Mouse (Mus musculus) spleen, adult 2 months (tissue): ENCODE measurements at regions not wholly inside any gene's neighbourhood (a gene's known extent, or its start where the extent isn't known, plus 50 kb on each side); places are given as distances from the start of the nearest gene placed in this dataset.

Experiments
- CTCF ChIP-seq: fragments of 200-500 bp; IDR thresholded peaks from 2 replicates; pipeline ENCODE4 v1.5.1; 2011; ENCODE audit warnings: mild to moderate bottlenecking, inconsistent platforms; ENCODE audit not compliant: insufficient read depth, insufficient read length, insufficient replicate concordance; ENCODE audit errors: extremely low read depth
- POLR2A ChIP-seq: fragments of 200-500 bp; IDR thresholded peaks from 2 replicates; pipeline ENCODE4 v1.6.1; 2011; ENCODE audit warnings: low read depth, low read length, inconsistent platforms

GRCm38 (mm10) chr10:98514836-98515235, 399.4 kb upstream of the Atp2b1 start:
- TF ChIP-seq POLR2A (no peak), CTCF (no peak)
